Mouse (Mus musculus): ENCODE results near the gene Hdhd5. TPM values are rescaled to one million over a fixed set of nuclear protein-coding genes. Genes with fewer than 3 reads are reported as not detected.

Hdhd5 gene
- polyA plus RNA-seq, 1 experiment: 25.3 TPM

GRCm38 (mm10) chr6:120475288-120475687, 55.8 kb downstream of the Hdhd5 start:
- 90% methylated on average over 8 of the region's 8 CpGs for WGBS
- TF ChIP-seq CTCF (IDR thresholded peaks at IDR 0.05; ENCODE audit: control insufficient read depth, insufficient read depth, low read length) (no peak), POLR2A (IDR thresholded peaks at IDR 0.05; ENCODE audit: borderline replicate concordance, control insufficient read depth, low read depth, low read length) (no peak)
- H3K4me3 ChIP-seq (replicated peaks; ENCODE audit: control insufficient read depth, low read depth, low read length): no peak overlapping the region
- peaks cover 15% of the 10 kb centered on the region; the same call in 1 of the 2 replicates for H3K4me1 ChIP-seq (ENCODE audit: control insufficient read depth, insufficient read depth, low read length)
- H3K27ac ChIP-seq (ENCODE audit: control insufficient read depth, insufficient read depth, low read depth, low read length, poor library complexity): no peak overlapping the region

- TF ChIP-seq CTCF (IDR thresholded peaks at IDR 0.05; ENCODE audit: control insufficient read depth, insufficient read depth, low read length) (no peak), POLR2A (IDR thresholded peaks at IDR 0.05; ENCODE audit: borderline replicate concordance, control insufficient read depth, low read depth, low read length) (no peak)
- Histone ChIP-seq H3K4me3 (replicated peaks; ENCODE audit: control insufficient read depth, low read depth, low read length) (peak overlapping the region; percentile 2), H3K27ac (ENCODE audit: control insufficient read depth, insufficient read depth, low read depth, low read length, poor library complexity) (peak overlapping the region; percentile 25; the same call in 1 of the 2 replicates), H3K4me1 (ENCODE audit: control insufficient read depth, insufficient read depth, low read length) (peaks cover 17% of the 10 kb centered on the region; the same call in 1 of the 2 replicates)
- 13% methylated on average over 5 of the region's 5 CpGs for WGBS
Observed at GRCm38 (mm10) chr6:120473427-120473826, 57.7 kb downstream of the Hdhd5 start.

- TF ChIP-seq CTCF (IDR thresholded peaks at IDR 0.05; ENCODE audit: control insufficient read depth, insufficient read depth, low read length): no peak
- no peak overlapping the region for H3K4me3 ChIP-seq (replicated peaks; ENCODE audit: control insufficient read depth, low read depth, low read length)
- 37% methylated on average over 8 of the region's 8 CpGs for WGBS
- H3K27ac ChIP-seq (ENCODE audit: control insufficient read depth, insufficient read depth, low read depth, low read length, poor library complexity): peak overlapping the region; percentile 77
- H3K4me1 ChIP-seq (ENCODE audit: control insufficient read depth, insufficient read depth, low read length): peaks cover 17% of the 10 kb centered on the region; the same call in 1 of the 2 replicates
Observed at GRCm38 (mm10) chr6:120472455-120473140, 58.5 kb downstream of the Hdhd5 start.

GRCm38 (mm10) chr6:120471991-120472441, 59.1 kb downstream of the Hdhd5 start:
- Histone ChIP-seq H3K27ac (ENCODE audit: control insufficient read depth, insufficient read depth, low read depth, low read length, poor library complexity) (peak overlapping the region; percentile 77), H3K4me1 (ENCODE audit: control insufficient read depth, insufficient read depth, low read length) (peaks cover 19% of the 10 kb centered on the region; the same call in 1 of the 2 replicates)
- 9% methylated on average over 5 of the region's 5 CpGs for WGBS

GRCm38 (mm10) chr6:120470666-120471065, 60.5 kb downstream of the Hdhd5 start:
- Histone ChIP-seq H3K4me1 (ENCODE audit: control insufficient read depth, insufficient read depth, low read length) (peaks cover 17% of the 10 kb centered on the region; the same call in 1 of the 2 replicates), H3K4me3 (replicated peaks; ENCODE audit: control insufficient read depth, low read depth, low read length) (peak overlapping the region; percentile 1), H3K27ac (ENCODE audit: control insufficient read depth, insufficient read depth, low read depth, low read length, poor library complexity) (peak overlapping the region; percentile 54)
- TF ChIP-seq CTCF (IDR thresholded peaks at IDR 0.05; ENCODE audit: control insufficient read depth, insufficient read depth, low read length) (no peak), POLR2A (IDR thresholded peaks at IDR 0.05; ENCODE audit: borderline replicate concordance, control insufficient read depth, low read depth, low read length) (no peak)
- WGBS: 11% methylated on average over 1 of the region's 1 CpGs

More at GRCm38 (mm10) chr6:120471991-120472441, 59.1 kb downstream of the Hdhd5 start:
- TF ChIP-seq CTCF (IDR thresholded peaks at IDR 0.05; ENCODE audit: control insufficient read depth, insufficient read depth, low read length): no peak
- 0 out of 2 replicates have a peak, but pooled peaks have one; percentile 34 for TF ChIP-seq POLR2A (IDR thresholded peaks at IDR 0.05; ENCODE audit: borderline replicate concordance, control insufficient read depth, low read depth, low read length)
- peak overlapping the region; percentile 29 for H3K4me3 ChIP-seq (replicated peaks; ENCODE audit: control insufficient read depth, low read depth, low read length)

GRCm38 (mm10) chr6:120469770-120470169, 61.3 kb downstream of the Hdhd5 start:
- Histone ChIP-seq H3K27ac (ENCODE audit: control insufficient read depth, insufficient read depth, low read depth, low read length, poor library complexity) (peak overlapping the region; percentile 54), H3K4me1 (ENCODE audit: control insufficient read depth, insufficient read depth, low read length) (peaks cover 17% of the 10 kb centered on the region; the same call in 1 of the 2 replicates), H3K4me3 (replicated peaks; ENCODE audit: control insufficient read depth, low read depth, low read length) (no peak overlapping the region)
- TF ChIP-seq POLR2A (IDR thresholded peaks at IDR 0.05; ENCODE audit: borderline replicate concordance, control insufficient read depth, low read depth, low read length) (no peak), CTCF (IDR thresholded peaks at IDR 0.05; ENCODE audit: control insufficient read depth, insufficient read depth, low read length) (no peak)

GRCm38 (mm10) chr6:120469268-120469667, 61.9 kb downstream of the Hdhd5 start:
- WGBS: 49% methylated on average over 3 of the region's 3 CpGs
- Histone ChIP-seq H3K27ac (ENCODE audit: control insufficient read depth, insufficient read depth, low read depth, low read length, poor library complexity) (no peak overlapping the region; the same call in 1 of the 2 replicates), H3K4me3 (replicated peaks; ENCODE audit: control insufficient read depth, low read depth, low read length) (no peak overlapping the region), H3K4me1 (ENCODE audit: control insufficient read depth, insufficient read depth, low read length) (peaks cover 16% of the 10 kb centered on the region; the same call in 1 of the 2 replicates)
- TF ChIP-seq POLR2A (IDR thresholded peaks at IDR 0.05; ENCODE audit: borderline replicate concordance, control insufficient read depth, low read depth, low read length): no peak
- TF ChIP-seq CTCF (IDR thresholded peaks at IDR 0.05; ENCODE audit: control insufficient read depth, insufficient read depth, low read length): no peak

GRCm38 (mm10) chr6:120468259-120468658, 62.9 kb downstream of the Hdhd5 start:
- H3K4me3 ChIP-seq (replicated peaks; ENCODE audit: control insufficient read depth, low read depth, low read length): no peak overlapping the region
- H3K4me1 ChIP-seq (ENCODE audit: control insufficient read depth, insufficient read depth, low read length): peaks cover 12% of the 10 kb centered on the region; the same call in 1 of the 2 replicates
- no peak overlapping the region for H3K27ac ChIP-seq (ENCODE audit: control insufficient read depth, insufficient read depth, low read depth, low read length, poor library complexity)
- no peak for TF ChIP-seq POLR2A (IDR thresholded peaks at IDR 0.05; ENCODE audit: borderline replicate concordance, control insufficient read depth, low read depth, low read length)
- TF ChIP-seq CTCF (IDR thresholded peaks at IDR 0.05; ENCODE audit: control insufficient read depth, insufficient read depth, low read length): no peak
- 60% methylated on average over 4 of the region's 4 CpGs for WGBS
